Mouse (Mus musculus) lung, embryonic 14.5 days (tissue): ENCODE data around the gene Fgf11. TPM values are rescaled to one million over a fixed set of nuclear protein-coding genes. Genes with fewer than 3 reads are reported as not detected.
A peak's percentile ranks its signal among the peaks of the same experiment; 100 is the strongest.

ENCODE experiments used
- ATAC-seq: fragments of 200-750 bp; cut with Nextera tagmentation; 2 replicates; pipeline ENCODE4 v1.8.0; 2017; ENCODE audit warnings: mild to moderate bottlenecking, moderate TSS enrichment, moderate library complexity; ENCODE audit not compliant: insufficient read depth
- DNase-seq: peaks from one replicate; pipeline ENCODE4 v3.0.0-alpha.2; 2015
- H3K27ac ChIP-seq: fragments of 300-500 bp; sonication (generic); 2 replicates; pipeline ENCODE4 v1.5.1; 2014; ENCODE audit warnings: low read depth, mild to moderate bottlenecking, moderate library complexity
- H3K27me3 ChIP-seq: fragments of 300-500 bp; sonication (generic); 2 replicates; pipeline ENCODE4 v1.6.1; 2014; ENCODE audit warnings: low read length, control low read depth; ENCODE audit not compliant: insufficient read depth
- H3K36me3 ChIP-seq: fragments of 300-500 bp; sonication (generic); 2 replicates; pipeline ENCODE4 v1.6.1; 2014; ENCODE audit warnings: control low read depth; ENCODE audit not compliant: insufficient read depth
- H3K4me1 ChIP-seq: fragments of 300-500 bp; sonication (generic); 2 replicates; pipeline ENCODE4 v1.6.1; 2014; ENCODE audit warnings: antibody characterized with exemption, control low read depth; ENCODE audit not compliant: insufficient read depth
- H3K4me2 ChIP-seq: fragments of 300-500 bp; sonication (generic); 2 replicates; pipeline ENCODE4 v1.6.1; 2014; ENCODE audit warnings: mild to moderate bottlenecking
- H3K4me3 ChIP-seq: fragments of 300-500 bp; sonication (generic); 2 replicates; pipeline ENCODE4 v1.5.1; 2014; ENCODE audit warnings: low read depth, low read length
- H3K9ac ChIP-seq: fragments of 300-500 bp; sonication (generic); 2 replicates; pipeline ENCODE4 v1.6.1; 2014
- H3K9me3 ChIP-seq: fragments of 300-500 bp; sonication (generic); 2 replicates; pipeline ENCODE4 v1.6.1; 2016; ENCODE audit warnings: low read depth, low read length, control low read depth
- CTCF ChIP-seq: IDR thresholded peaks from 2 replicates; pipeline ENCODE4 v1.5.1; 2016; ENCODE audit warnings: antibody characterized with exemption, low read depth
- WGBS: fragments of 180-500 bp; shearing (Covaris S2); extraction: QIAGEN DNeasy Blood & Tissue Kit; methylation state at CpG from one replicate; pipeline ENCODE4 v1.1.7; 2014; 5-methylcytosine and 5-hydroxymethylcytosine counted together
- polyA plus RNA-seq: library from polyadenylated mRNA; unstranded; fragments of >200 nt; fragmentation: Nextera tagmentation; extraction: Ambion mirVana; gene quantifications from 2 replicates; pipeline ENCODE4 v1.2.1, GENCODE M21; 2014

Fgf11 gene
- polyA plus RNA-seq, 1 experiment from 2014 or later: 1.6 TPM

DNA sequence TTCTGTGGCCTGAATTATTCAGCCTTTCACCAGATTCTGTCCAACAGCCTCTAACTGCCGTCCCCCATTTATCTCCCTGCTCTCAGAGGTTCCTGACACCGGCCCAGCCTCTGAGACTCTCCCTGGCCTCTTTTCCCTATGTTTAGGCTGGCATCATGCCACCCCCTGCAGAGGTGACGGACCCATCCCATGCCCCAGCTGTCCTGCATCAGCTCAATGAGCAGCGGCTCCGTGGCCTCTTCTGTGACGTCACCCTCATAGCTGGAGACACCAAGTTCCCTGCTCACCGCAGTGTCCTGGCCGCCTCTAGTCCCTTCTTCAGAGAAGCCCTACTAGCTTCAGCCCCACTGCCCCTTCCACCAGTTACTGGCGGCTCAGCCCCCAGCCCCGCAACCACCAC, 25.9 kb downstream of the Fgf11 start:
- Histone ChIP-seq H3K9ac (no peak overlapping the region), H3K36me3 (peaks cover 10% of the 10 kb centered on the region; the same call in 1 of the 2 replicates), H3K27me3 (no peaks in the 10 kb centered on the region), H3K27ac (no peak overlapping the region), H3K4me3 (no peak overlapping the region), H3K9me3 (no peaks in the 10 kb centered on the region), H3K4me2 (no peak overlapping the region), H3K4me1 (no peaks in the 10 kb centered on the region)
- 55% methylated on average over 10 of the region's 10 CpGs for WGBS
- no peak for TF ChIP-seq CTCF
- DNase-seq: peak; percentile 23
- ATAC-seq: peak; percentile 33; the same call in 1 of the 2 replicates

DNA sequence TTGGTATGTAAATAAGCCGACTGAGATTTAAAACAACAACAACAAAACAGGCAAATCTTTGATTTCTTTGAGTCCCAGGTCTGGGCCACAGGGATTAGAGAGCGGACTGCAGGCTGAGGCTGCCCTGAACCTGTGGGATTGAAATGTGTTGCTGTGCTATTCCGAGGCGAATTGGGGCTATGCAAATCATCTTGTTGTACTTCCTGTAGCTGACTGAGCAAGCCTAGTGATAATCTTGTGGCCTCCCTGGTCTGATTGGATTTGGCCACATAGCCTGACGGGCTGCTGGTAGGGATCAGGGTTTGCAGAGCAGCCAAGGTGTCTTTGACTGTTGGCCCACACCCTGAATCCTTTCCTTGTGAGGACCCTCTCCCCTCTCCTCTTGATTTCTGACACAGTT, 26.7 kb downstream of the Fgf11 start:
- Histone ChIP-seq H3K4me2 (no peak overlapping the region), H3K4me3 (no peak overlapping the region), H3K9me3 (no peaks in the 10 kb centered on the region), H3K4me1 (no peaks in the 10 kb centered on the region), H3K27me3 (no peaks in the 10 kb centered on the region), H3K27ac (no peak overlapping the region), H3K9ac (no peak overlapping the region), H3K36me3 (peaks cover 10% of the 10 kb centered on the region; the same call in 1 of the 2 replicates)
- ATAC-seq: no peak
- no peak for TF ChIP-seq CTCF
- no peak for DNase-seq
- 62% methylated on average over 5 of the region's 5 CpGs for WGBS

DNA sequence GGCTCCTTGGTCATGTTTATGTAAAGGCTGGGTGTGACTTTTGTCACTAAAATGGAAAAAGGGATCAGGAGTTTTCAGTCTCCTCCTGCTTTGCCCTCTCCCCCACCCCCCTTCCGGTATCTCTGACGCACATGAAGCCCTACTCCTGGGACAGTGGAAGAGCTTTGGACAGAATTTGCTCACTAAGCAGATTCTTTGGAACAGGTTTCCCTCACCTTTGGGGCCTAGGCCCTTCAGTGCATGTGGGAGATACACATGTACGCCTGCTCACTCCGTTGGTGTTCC, 34.1 kb downstream of the Fgf11 start:
- peaks cover 10% of the 10 kb centered on the region; the same call in 1 of the 2 replicates for H3K4me1 ChIP-seq
- TF ChIP-seq CTCF: no peak
- peak overlapping the region; percentile 86; the same call in 1 of the 2 replicates for H3K4me3 ChIP-seq
- peak overlapping the region; percentile 94; the same call in 1 of the 2 replicates for H3K9ac ChIP-seq
- H3K27ac ChIP-seq: peak overlapping the region; percentile 21; the same call in 1 of the 2 replicates
- H3K9me3 ChIP-seq: no peaks in the 10 kb centered on the region
- peak overlapping the region; percentile 82 for H3K4me2 ChIP-seq
- H3K27me3 ChIP-seq: no peaks in the 10 kb centered on the region
- ATAC-seq (no peak), DNase-seq (no peak)
- 36% methylated on average over 4 of the region's 4 CpGs for WGBS
- no peaks in the 10 kb centered on the region for H3K36me3 ChIP-seq

DNA sequence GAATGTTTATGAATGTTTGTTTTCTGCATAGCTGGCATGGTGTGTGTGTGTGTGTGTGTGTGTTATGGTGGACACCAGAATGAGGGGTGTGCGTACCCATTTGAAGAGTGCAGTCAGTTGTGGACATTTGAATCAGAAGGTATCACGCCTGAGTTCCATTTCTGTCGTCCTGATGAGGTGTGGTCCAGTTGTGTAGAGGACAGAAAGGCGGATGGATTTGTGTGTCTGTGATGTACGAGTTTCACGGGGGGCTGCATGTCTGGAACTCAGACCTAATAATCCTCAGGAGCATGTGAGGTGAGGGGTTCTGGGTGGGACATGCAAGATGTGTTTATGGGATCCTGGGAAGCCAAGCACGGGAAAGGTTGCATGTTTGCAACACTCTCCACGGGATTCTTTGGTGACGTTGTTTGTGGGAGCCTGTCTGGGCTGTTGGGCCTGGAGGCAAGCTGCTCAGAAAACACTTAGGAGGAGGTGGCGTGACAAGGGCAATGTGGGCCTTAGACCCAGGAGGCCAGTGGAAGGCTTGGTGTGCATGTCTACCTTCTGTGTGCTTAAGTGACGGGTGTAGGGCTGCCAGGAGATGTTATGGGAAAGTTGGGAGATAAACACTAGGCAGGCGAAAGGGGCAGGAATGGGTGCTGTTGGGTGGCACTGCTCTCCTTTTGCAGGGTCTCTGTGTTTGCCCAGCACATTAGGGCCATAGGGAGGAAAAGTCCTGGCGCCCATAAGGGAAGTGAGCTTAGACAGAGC, 34.6 kb downstream of the Fgf11 start:
- 39% methylated on average over 13 of the region's 13 CpGs for WGBS
- TF ChIP-seq CTCF: no peak
- Histone ChIP-seq H3K4me3 (peak overlapping the region; percentile 86), H3K27ac (peak overlapping the region; percentile 92; the same call in 1 of the 2 replicates), H3K27me3 (no peaks in the 10 kb centered on the region), H3K36me3 (no peaks in the 10 kb centered on the region), H3K9me3 (no peaks in the 10 kb centered on the region), H3K9ac (peak overlapping the region; percentile 94), H3K4me2 (peak overlapping the region; percentile 82), H3K4me1 (peaks cover 10% of the 10 kb centered on the region; the same call in 1 of the 2 replicates)
- ATAC-seq: 0 out of 2 replicates have a peak, but pooled peaks have one; percentile 12
- DNase-seq: no peak

DNA sequence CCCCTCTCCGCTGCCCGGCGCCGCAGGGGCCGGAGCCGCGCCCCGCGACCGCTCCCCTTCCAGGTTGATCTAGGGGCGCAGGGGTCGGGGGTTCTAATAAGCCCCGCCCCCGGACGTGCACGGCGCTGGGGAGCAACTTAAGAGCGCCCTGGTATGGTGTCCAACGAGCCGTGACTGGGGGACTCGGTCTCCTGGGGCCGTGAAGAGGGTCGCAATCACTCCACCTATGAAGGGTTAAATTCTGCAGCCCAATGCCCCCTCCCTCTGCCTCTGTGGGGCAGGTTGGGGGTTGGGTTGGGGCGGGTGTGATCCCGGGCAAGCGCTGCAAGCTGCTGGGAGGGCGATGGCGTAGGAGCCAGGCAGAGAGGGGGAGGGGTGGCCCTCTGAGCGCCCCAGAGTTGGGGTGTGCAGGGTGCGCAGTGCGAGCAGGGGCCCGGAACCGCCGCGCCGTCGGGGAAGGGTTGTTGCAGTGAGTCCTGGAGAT, 35.5 kb downstream of the Fgf11 start:
- Histone ChIP-seq H3K4me2 (peak overlapping the region; percentile 82), H3K4me1 (peaks cover 10% of the 10 kb centered on the region; the same call in 1 of the 2 replicates), H3K36me3 (no peaks in the 10 kb centered on the region), H3K27me3 (no peaks in the 10 kb centered on the region), H3K9ac (peak overlapping the region; percentile 94), H3K9me3 (no peaks in the 10 kb centered on the region), H3K27ac (peak overlapping the region; percentile 92), H3K4me3 (peak overlapping the region; percentile 86)
- under 1% methylated on average over 37 of the region's 37 CpGs for WGBS
- ATAC-seq (peak; percentile 83), DNase-seq (peak; percentile 72)
- TF ChIP-seq CTCF: no peak

DNA sequence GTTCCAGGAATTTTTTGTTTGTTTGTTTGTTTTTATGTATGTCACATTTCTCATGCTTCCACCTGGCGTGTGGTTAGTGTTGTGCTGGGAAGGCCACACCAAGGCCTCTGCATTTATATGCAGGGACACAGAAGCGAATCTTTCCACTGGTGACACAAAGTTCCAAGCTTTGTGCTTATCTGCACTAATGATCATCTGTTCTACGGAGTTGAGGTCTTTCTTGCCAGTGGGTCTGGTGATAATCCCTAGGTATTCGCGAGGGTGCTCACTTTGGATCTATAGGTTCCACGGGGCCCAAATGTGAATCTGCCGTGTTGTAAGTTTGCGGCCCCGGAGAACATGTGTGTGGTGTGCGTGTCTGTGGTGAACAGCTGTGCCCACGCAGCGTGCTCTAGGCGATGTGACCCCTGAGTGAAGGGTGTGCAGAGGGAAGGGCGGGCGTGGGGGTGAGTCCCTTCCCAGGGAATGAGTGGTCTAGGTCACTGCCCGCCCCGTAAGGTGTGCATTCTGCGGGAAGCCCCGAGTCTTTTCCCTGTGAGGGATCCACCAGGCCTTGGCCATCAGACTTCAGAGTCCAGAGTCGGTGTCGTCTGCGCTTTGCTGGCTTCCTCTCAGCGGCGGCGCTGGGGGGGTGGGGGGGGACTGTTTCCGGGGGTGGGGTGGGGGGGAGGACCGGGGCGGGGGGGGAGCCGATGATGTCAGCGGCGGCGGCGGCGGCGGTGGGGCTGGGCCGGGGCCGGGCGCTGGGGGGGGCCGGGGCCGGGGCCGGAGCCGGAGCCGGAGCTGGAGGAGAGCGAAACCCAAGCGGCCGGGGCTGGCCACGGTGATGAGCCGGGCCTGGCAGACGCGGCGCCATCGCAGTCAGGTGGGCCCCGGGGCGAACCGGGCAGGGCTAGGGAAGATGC, 36.2 kb downstream of the Fgf11 start, which contains the start of gene Zbtb4:
Gene Zbtb4 (plus strand): TSS at position 692 of the 905 bp plus-strand sequence.
- peak within 1 kb of the TSS; percentile 94 for H3K9ac ChIP-seq
- peak within 1 kb of the TSS; percentile 82 for H3K4me2 ChIP-seq
- no peaks in the 10 kb centered on the region for H3K27me3 ChIP-seq
- ATAC-seq: peak; percentile 69
- peak within 1 kb of the TSS; percentile 92 for H3K27ac ChIP-seq
- H3K4me1 ChIP-seq: peaks cover 12% of the 10 kb centered on the region
- 17% methylated on average over 45 of the region's 55 CpGs for WGBS
- no peak for TF ChIP-seq CTCF
- H3K4me3 ChIP-seq: peak within 1 kb of the TSS; percentile 86
- H3K36me3 ChIP-seq: no peaks in the 10 kb centered on the region
- H3K9me3 ChIP-seq: no peaks in the 10 kb centered on the region
- DNase-seq: peak; percentile 57
